Mouse (Mus musculus): ENCODE measurements around the gene Otulin.

DNA sequence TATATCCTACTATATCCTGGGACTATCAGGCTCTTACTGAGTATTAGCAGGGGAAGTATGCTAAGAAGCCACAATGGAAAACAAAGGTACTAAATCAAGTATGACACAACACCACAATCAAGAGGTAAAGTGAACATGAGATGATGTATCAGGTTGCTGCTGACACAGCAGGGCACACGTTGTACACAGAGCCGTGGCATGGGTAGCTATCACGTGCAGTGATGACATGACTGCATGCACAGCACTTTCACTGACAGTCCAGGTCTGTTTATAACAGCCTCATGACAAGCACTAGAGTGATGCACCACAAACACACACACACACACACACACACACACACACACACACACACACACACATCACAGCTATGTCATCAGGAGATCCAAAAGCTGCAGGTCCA is 13.3 kb downstream of the Otulin start:
- no peak for TF ChIP-seq POLR2A (IDR thresholded peaks at IDR 0.05; ENCODE audit: borderline replicate concordance, extremely low read depth, insufficient read depth, insufficient read length, poor library complexity, severe bottlenecking)
- TF ChIP-seq CTCF (IDR thresholded peaks at IDR 0.05; ENCODE audit: borderline replicate concordance, extremely low read depth, insufficient read depth, insufficient read length) = no peak
